Mouse (Mus musculus): ENCODE data around the gene Hist2h2ac.

DNA sequence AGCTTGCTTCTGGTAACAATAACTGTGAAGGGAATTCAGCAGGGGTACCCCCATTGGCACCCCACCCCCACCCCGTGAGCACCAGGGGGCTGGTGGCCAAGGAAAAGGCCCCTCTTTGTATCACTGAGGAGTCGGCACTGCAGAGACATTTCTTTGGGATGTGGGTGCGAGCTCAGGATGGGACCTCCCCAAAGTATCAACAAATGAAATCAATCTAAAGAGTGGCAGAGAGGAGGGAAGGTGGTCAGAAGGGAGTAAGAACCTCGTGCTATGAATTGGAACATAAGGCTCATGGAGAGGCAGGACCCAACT lies 28.3 kb upstream of the Hist2h2ac start:
- no peak for TF ChIP-seq CTCF (conservative IDR thresholded peaks at IDR 0.05; ENCODE audit: low read length)
- no peak for TF ChIP-seq POU5F1 (IDR thresholded peaks at IDR 0.05; ENCODE audit: borderline replicate concordance, low read length)

Measured in E14TG2a.4 (cell line).